Mouse (Mus musculus): ENCODE data around the gene Mrpl54. TPM values are rescaled to one million over a fixed set of nuclear protein-coding genes. Genes with fewer than 3 reads are reported as not detected.
A peak's percentile ranks its signal among the peaks of the same experiment; 100 is the strongest.

Mrpl54 gene
- total RNA-seq, 2 experiments from 2014 or later = 83.0 to 96.2 TPM

GRCm38 (mm10) chr10:81268643-81269412 lies 2.1 kb upstream of the Mrpl54 start:
- intact Hi-C loops (cut with DNase I) = loop anchor here (10.0 kb wide), 1 partner anchor 554 kb away; no protein-coding TSS in a partner anchor
- DNase-seq = no peak

- DNase-seq = peak; percentile 82 to 88
- intact Hi-C loops (cut with DNase I) = loop anchor here (10.0 kb wide), 1 partner anchor 553 kb away; no protein-coding TSS in a partner anchor
Observed at GRCm38 (mm10) chr10:81268056-81268455, 1.3 kb upstream of the Mrpl54 start.

GRCm38 (mm10) chr10:81265540-81265939 lies 1.2 kb downstream of the Mrpl54 start:
- intact Hi-C loops (cut with DNase I) = loop anchor here (10.0 kb wide), 1 partner anchor 551 kb away; no protein-coding TSS in a partner anchor

GRCm38 (mm10) chr10:81261025-81261424 lies 5.7 kb downstream of the Mrpl54 start:
- intact Hi-C loops (cut with DNase I) = loop anchor here (10.0 kb wide), 1 partner anchor 546 kb away; no protein-coding TSS in a partner anchor

More at GRCm38 (mm10) chr10:81265540-81265939, 1.2 kb downstream of the Mrpl54 start:
- DNase-seq = no peak

GRCm38 (mm10) chr10:81259225-81259884 lies 7.4 kb downstream of the Mrpl54 start:
- DNase-seq = no peak
- intact Hi-C loops (cut with DNase I) = no loop called here

More at GRCm38 (mm10) chr10:81261025-81261424, 5.7 kb downstream of the Mrpl54 start:
- no peak for DNase-seq

GRCm38 (mm10) chr10:81257158-81258039 lies 9.3 kb downstream of the Mrpl54 start:
- intact Hi-C loops (cut with DNase I) = no loop called here
- no peak for DNase-seq

- no peak for DNase-seq
- intact Hi-C loops (cut with DNase I) = no loop called here
Observed at GRCm38 (mm10) chr10:81254886-81255285, 11.8 kb downstream of the Mrpl54 start.

- intact Hi-C loops (cut with DNase I) = no loop called here
- peak in 1 of 2 experiments; percentile 48 for DNase-seq
Observed at GRCm38 (mm10) chr10:81252424-81253419, 14.0 kb downstream of the Mrpl54 start, which contains the start of gene Matk. TSS of gene Matk (plus strand) at chr10:81252935.

- DNase-seq = no peak
- intact Hi-C loops (cut with DNase I) = no loop called here
Observed at GRCm38 (mm10) chr10:81249442-81249841, 17.3 kb downstream of the Mrpl54 start.

- no peak for DNase-seq
- intact Hi-C loops (cut with DNase I) = no loop called here
Observed at GRCm38 (mm10) chr10:81247804-81248203, 18.9 kb downstream of the Mrpl54 start.

- DNase-seq = no peak
- intact Hi-C loops (cut with DNase I) = loop anchor here (2.0 kb wide), 1 partner anchor 42 kb away; no protein-coding TSS in a partner anchor
Observed at GRCm38 (mm10) chr10:81245166-81245565, 21.6 kb downstream of the Mrpl54 start.

- intact Hi-C loops (cut with DNase I) = loop anchor here (2.0 to 5.0 kb wide), 2 partner anchors 42 to 98 kb away; partner anchors contain the start of gene Gipc3
- DNase-seq = peak; percentile 82 to 92
Observed at GRCm38 (mm10) chr10:81244595-81244994, 22.1 kb downstream of the Mrpl54 start.

GRCm38 (mm10) chr10:81244146-81244545 lies 22.6 kb downstream of the Mrpl54 start:
- intact Hi-C loops (cut with DNase I) = loop anchor here (2.0 to 5.0 kb wide), 2 partner anchors 43 to 98 kb away; partner anchors contain the start of gene Gipc3
- no peak for DNase-seq

GRCm38 (mm10) chr10:81242021-81242420 lies 24.7 kb downstream of the Mrpl54 start:
- DNase-seq = no peak
- intact Hi-C loops (cut with DNase I) = loop anchor here (5.0 kb wide), 1 partner anchor 100 kb away; the partner anchor contains the start of gene Gipc3

- intact Hi-C loops (cut with DNase I) = loop anchor here (2.0 to 5.0 kb wide), 2 partner anchors 42 to 101 kb away; partner anchors contain the start of gene Gipc3
- peak; percentile 56 to 66 for DNase-seq
Observed at GRCm38 (mm10) chr10:81240876-81241275, 25.9 kb downstream of the Mrpl54 start.

GRCm38 (mm10) chr10:81238618-81239017 lies 28.1 kb downstream of the Mrpl54 start:
- no peak for DNase-seq
- intact Hi-C loops (cut with DNase I) = no loop called here

- DNase-seq = no peak
- intact Hi-C loops (cut with DNase I) = no loop called here
Observed at GRCm38 (mm10) chr10:81236471-81237268, 30.1 kb downstream of the Mrpl54 start.

- intact Hi-C loops (cut with DNase I) = no loop called here
Observed at GRCm38 (mm10) chr10:81234206-81234605, 32.5 kb downstream of the Mrpl54 start.

More at GRCm38 (mm10) chr10:81234206-81234605, 32.5 kb downstream of the Mrpl54 start:
- DNase-seq = no peak

Measured in heart, postnatal 14 days (tissue).